Mouse (Mus musculus): Measurements from ENCODE around the gene Apol9b. TPM values are rescaled to one million over a fixed set of nuclear protein-coding genes. Genes with fewer than 3 reads are reported as not detected.

Apol9b gene
- polyA plus RNA-seq, 1 experiment from 2014 or later = 0.17 TPM

DNA sequence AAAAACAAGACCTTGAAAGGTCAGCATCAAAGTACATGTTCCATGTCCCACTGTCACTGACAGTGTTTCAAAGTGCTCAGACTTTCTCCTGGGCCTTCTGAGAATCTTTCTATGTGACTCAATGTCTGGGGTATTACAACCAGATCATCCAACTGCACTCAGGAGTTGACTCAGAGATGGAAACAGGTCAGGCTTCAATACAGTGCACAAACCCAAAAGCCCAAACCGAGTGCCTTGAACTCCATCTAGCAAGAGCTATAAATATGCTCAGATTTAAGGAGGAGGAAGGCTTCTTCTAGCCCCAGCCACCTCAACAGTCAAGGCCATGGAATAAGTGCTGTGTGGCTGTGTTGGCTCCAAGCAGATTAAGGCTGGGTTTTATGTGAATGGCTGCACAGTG is 57.0 kb downstream of the Apol9b start:
- no peak for ATAC-seq (ENCODE audit: low FRiP score)
- no peaks in the 10 kb centered on the region for H3K9me3 ChIP-seq (replicated peaks)
- H3K9ac ChIP-seq (replicated peaks) = no peak overlapping the region
- peaks cover 89% of the 10 kb centered on the region for H3K36me3 ChIP-seq
- H3K4me3 ChIP-seq (replicated peaks) = no peak overlapping the region
- no peak overlapping the region for H3K4me2 ChIP-seq
- no peak overlapping the region for H3K27ac ChIP-seq (replicated peaks)
- H3K4me1 ChIP-seq = no peaks in the 10 kb centered on the region
- no peaks in the 10 kb centered on the region for H3K27me3 ChIP-seq (replicated peaks)
- 87% methylated on average over 1 of the region's 1 CpGs for WGBS

Other genes with a start within 250 kb of the Apol9b start
- gene Apol11a, start 220.8 kb upstream of the Apol9b start, polyA plus RNA-seq (2015; fragmentation: Nextera tagmentation; extraction: Ambion mirVana) = not detected in 2 replicates
- 0.40 TPM in 1 of 2 replicates, not detected in the other for gene Apol7c, start 195.7 kb upstream of the Apol9b start, polyA plus RNA-seq (2015; fragmentation: Nextera tagmentation; extraction: Ambion mirVana)
- not detected in 2 replicates for gene 1700025B11Rik, start 167.1 kb upstream of the Apol9b start, polyA plus RNA-seq (2015; fragmentation: Nextera tagmentation; extraction: Ambion mirVana)
- gene Apol10b, start 132.9 kb upstream of the Apol9b start, polyA plus RNA-seq (2015; fragmentation: Nextera tagmentation; extraction: Ambion mirVana) = 0.19 TPM in 1 of 2 replicates, not detected in the other
- not detected in 2 replicates for gene Gm36245, start 129.8 kb upstream of the Apol9b start, polyA plus RNA-seq (2015; fragmentation: Nextera tagmentation; extraction: Ambion mirVana)
- 0.10 TPM in 1 of 2 replicates, not detected in the other for gene Apol11b, start 85.8 kb upstream of the Apol9b start, polyA plus RNA-seq (2015; fragmentation: Nextera tagmentation; extraction: Ambion mirVana)
- 0.65 TPM in 1 of 2 replicates, not detected in the other for gene Apol7e, start 30.2 kb upstream of the Apol9b start, polyA plus RNA-seq (2015; fragmentation: Nextera tagmentation; extraction: Ambion mirVana)
- 0.19 and 0.49 TPM in 2 replicates for gene Apol8, start 28.0 kb downstream of the Apol9b start, polyA plus RNA-seq (2015; fragmentation: Nextera tagmentation; extraction: Ambion mirVana)
- gene Myh9, start 113.1 kb downstream of the Apol9b start, polyA plus RNA-seq (2015; fragmentation: Nextera tagmentation; extraction: Ambion mirVana) = 9.6 and 17.7 TPM in 2 replicates
- 193 and 217 TPM in 2 replicates for gene Txn2, start 200.0 kb downstream of the Apol9b start, polyA plus RNA-seq (2015; fragmentation: Nextera tagmentation; extraction: Ambion mirVana)
- gene Foxred2, start 227.7 kb downstream of the Apol9b start, polyA plus RNA-seq (2015; fragmentation: Nextera tagmentation; extraction: Ambion mirVana) = 8.4 and 9.3 TPM in 2 replicates
- 156 and 166 TPM in 2 replicates for gene Eif3d, start 241.8 kb downstream of the Apol9b start, polyA plus RNA-seq (2015; fragmentation: Nextera tagmentation; extraction: Ambion mirVana)

Measured in neural tube, embryonic 15.5 days (tissue).